Mouse (Mus musculus): ENCODE data around the gene Fancc.

GRCm38 (mm10) chr13:63289152-63289551 lies 207.9 kb downstream of the Fancc start:
- TF ChIP-seq GATA1 (IDR thresholded peaks at IDR 0.05; ENCODE audit: borderline replicate concordance, low read length) (no peak), FLI1 (IDR thresholded peaks at IDR 0.05; ENCODE audit: low read length) (no peak)
